Mouse (Mus musculus): ENCODE data around the gene Vps18.

- no peak for TF ChIP-seq CTCF (IDR thresholded peaks at IDR 0.05; ENCODE audit: low read depth, low read length)
- no peak for TF ChIP-seq TAL1 (conservative IDR thresholded peaks at IDR 0.05; ENCODE audit: low read depth, low read length)
- no peak for TF ChIP-seq POLR2AphosphoS5 (IDR thresholded peaks at IDR 0.05; ENCODE audit: insufficient replicate concordance, low read depth, low read length)
These were observed 39.5 kb downstream of the Vps18 start for GRCm38 (mm10) chr2:119327942-119328526.

Measured in G1E (cell line).